In genomic region chr3:42596686-42597085, GRCm38 (mm10) we compare ENCODE assay signal across 17 mouse cellular contexts.
"Had no signal": no experiment of that assay in that cellular context is flagged by ENCODE, and none has a peak within 500 bp of the region (broad histone marks: within the 10 kb centered on the region; RNA-seq: fewer than 3 reads in every experiment).

No protein-coding gene starts in this region.

- H3K36me3 ChIP-seq: midbrain, embryonic 10.5 days; midbrain, embryonic 12.5 days; neural tube, embryonic 13.5 days; neural tube, embryonic 15.5 days; stomach, embryonic 15.5 days had no signal

- DNase-seq: lung, adult 18-20 months; lung, embryonic 14.5 days; lung, postnatal 10 days; lung, postnatal 4 days; midbrain, embryonic 14.5 days; right cerebral cortex, postnatal 14 days; thymus, adult 2 months; thymus, postnatal 25 days; thymus, postnatal 4 days had no signal

- H3K27me3 ChIP-seq: midbrain, embryonic 12.5 days; neural tube, embryonic 13.5 days; neural tube, embryonic 15.5 days; stomach, embryonic 15.5 days had no signal

- H3K9ac ChIP-seq: lung, embryonic 14.5 days; midbrain, embryonic 12.5 days; neural tube, embryonic 13.5 days; neural tube, embryonic 15.5 days; stomach, embryonic 15.5 days had no signal

- H3K4me3 ChIP-seq: midbrain, embryonic 10.5 days; midbrain, embryonic 12.5 days; myocyte; neural tube, embryonic 13.5 days; neural tube, embryonic 15.5 days; stomach, embryonic 15.5 days had no signal

- ATAC-seq: midbrain, embryonic 16.5 days had no signal

- H3K4me1 ChIP-seq: midbrain, embryonic 10.5 days; midbrain, embryonic 12.5 days; neural tube, embryonic 13.5 days; neural tube, embryonic 15.5 days; stomach, embryonic 15.5 days had no signal

- H3K9me3 ChIP-seq: midbrain, embryonic 10.5 days; midbrain, embryonic 12.5 days; neural tube, embryonic 13.5 days; neural tube, embryonic 15.5 days; stomach, embryonic 15.5 days had no signal

- H3K27ac ChIP-seq: midbrain, embryonic 10.5 days; midbrain, embryonic 12.5 days; neural tube, embryonic 13.5 days; neural tube, embryonic 15.5 days; stomach, embryonic 15.5 days; stomach, postnatal 0 days had no signal

- H3K4me2 ChIP-seq: lung, embryonic 14.5 days; midbrain, embryonic 12.5 days; neural tube, embryonic 13.5 days; neural tube, embryonic 15.5 days; stomach, embryonic 15.5 days had no signal
